Mouse (Mus musculus) G1E-ER4 (cell line): ENCODE measurements around the gene Me3. TPM values are rescaled to one million over a fixed set of nuclear protein-coding genes. Genes with fewer than 3 reads are reported as not detected.

Experiments used
- GATA1 ChIP-seq: IDR thresholded peaks from one replicate; pipeline ENCODE4 v1.8.0; 2012; ENCODE audit warnings: low read length, inconsistent platforms
- polyA plus RNA-seq: library from polyadenylated mRNA; stranded (reverse); fragments of >175 nt; gene quantifications from 2 replicates; pipeline ENCODE4 v1.2.3, GENCODE M21; 2012

Me3 gene
- polyA plus RNA-seq, 1 experiment = not detected

GRCm38 (mm10) chr7:89681666-89682470 is 49.7 kb downstream of the Me3 start:
- TF ChIP-seq GATA1 = no peak

- TF ChIP-seq GATA1 = no peak
Observed at GRCm38 (mm10) chr7:89698186-89698585, 66.0 kb downstream of the Me3 start.

- TF ChIP-seq GATA1 = no peak
Observed at GRCm38 (mm10) chr7:89699668-89700350, 67.6 kb downstream of the Me3 start.

- TF ChIP-seq GATA1 = no peak
Observed at GRCm38 (mm10) chr7:89700511-89700910, 68.3 kb downstream of the Me3 start.

- no peak for TF ChIP-seq GATA1
Observed at GRCm38 (mm10) chr7:89710776-89711175, 78.6 kb downstream of the Me3 start.

- TF ChIP-seq GATA1 = no peak
Observed at GRCm38 (mm10) chr7:89713059-89713458, 80.9 kb downstream of the Me3 start.

- TF ChIP-seq GATA1 = no peak
Observed at GRCm38 (mm10) chr7:89716226-89716625, 84.0 kb downstream of the Me3 start.

- TF ChIP-seq GATA1 = no peak
Observed at GRCm38 (mm10) chr7:89717521-89717920, 85.3 kb downstream of the Me3 start.

- no peak for TF ChIP-seq GATA1
Observed at GRCm38 (mm10) chr7:89718264-89718663, 86.1 kb downstream of the Me3 start.

GRCm38 (mm10) chr7:89720256-89720655 is 88.1 kb downstream of the Me3 start:
- TF ChIP-seq GATA1 = no peak

GRCm38 (mm10) chr7:89726712-89727111 is 94.5 kb downstream of the Me3 start:
- no peak for TF ChIP-seq GATA1

- TF ChIP-seq GATA1 = no peak
Observed at GRCm38 (mm10) chr7:89727615-89728014, 95.4 kb downstream of the Me3 start.

GRCm38 (mm10) chr7:89728393-89728792 is 96.2 kb downstream of the Me3 start:
- TF ChIP-seq GATA1 = no peak

GRCm38 (mm10) chr7:89730514-89730913 is 98.3 kb downstream of the Me3 start:
- no peak for TF ChIP-seq GATA1

GRCm38 (mm10) chr7:89748415-89748814 is 116.2 kb downstream of the Me3 start:
- TF ChIP-seq GATA1 = no peak

GRCm38 (mm10) chr7:89749183-89749582 is 117.0 kb downstream of the Me3 start:
- no peak for TF ChIP-seq GATA1
